Comparison of ENCODE assay signal across 25 mouse cellular contexts in the genomic region with DNA sequence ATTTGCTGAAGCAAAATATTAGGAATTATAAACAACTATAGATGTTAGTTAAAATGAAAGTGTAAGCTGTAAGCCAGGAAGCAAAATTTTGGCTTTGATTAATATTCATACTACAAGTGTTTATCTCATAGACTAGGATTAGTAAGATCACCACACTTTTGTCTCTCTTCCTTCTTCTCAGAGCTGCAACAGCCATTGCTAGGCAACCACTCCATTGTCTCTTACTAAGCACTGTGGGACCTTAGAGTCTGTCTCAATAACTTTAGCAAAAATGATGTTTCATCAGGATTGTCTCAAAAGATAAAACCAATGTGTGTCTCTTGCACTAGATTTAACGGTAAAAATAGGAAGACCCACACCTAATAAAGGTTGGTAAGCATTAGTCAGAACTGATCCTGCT.
"Had no signal": no experiment of that assay in that cellular context is flagged by ENCODE, and none has a peak within 500 bp of the region (broad histone marks: within the 10 kb centered on the region; RNA-seq: fewer than 3 reads in every experiment).

No protein-coding gene starts in this region.

- H3K27ac ChIP-seq: heart, adult 2 months; heart, embryonic 13.5 days; heart, embryonic 15.5 days; hindbrain, embryonic 13.5 days; hindbrain, embryonic 15.5 days; hindbrain, postnatal 0 days; kidney, embryonic 15.5 days; kidney, postnatal 0 days; limb, embryonic 13.5 days; limb, embryonic 15.5 days had no signal

- H3K9ac ChIP-seq: heart, embryonic 13.5 days; heart, embryonic 15.5 days; hindbrain, embryonic 13.5 days; hindbrain, embryonic 15.5 days; kidney, embryonic 15.5 days; limb, embryonic 13.5 days; limb, embryonic 15.5 days had no signal

- DNase-seq: gastrocnemius, postnatal 14 days; gastrocnemius, postnatal 36 days; heart, adult 11 months; heart, adult 2 months; heart, postnatal 14 days; heart, postnatal 36 days; kidney, adult 11 months; kidney, adult 2 months; kidney, adult 9 months; kidney, postnatal 14 days; kidney, postnatal 36 days; layer of hippocampus, adult 9-11 months; layer of hippocampus, postnatal 36 days; left cerebral cortex, postnatal 4 days had no signal

- H3K4me2 ChIP-seq: heart, embryonic 11.5 days; heart, embryonic 13.5 days; heart, embryonic 15.5 days; hindbrain, embryonic 13.5 days; hindbrain, embryonic 15.5 days; kidney, embryonic 15.5 days; limb, embryonic 13.5 days; limb, embryonic 15.5 days had no signal

- ATAC-seq: hindbrain, postnatal 0 days; intestine, embryonic 16.5 days had no signal

- H3K4me3 ChIP-seq: heart, adult 2 months; heart, embryonic 13.5 days; heart, embryonic 15.5 days; hindbrain, embryonic 13.5 days; hindbrain, embryonic 15.5 days; kidney, embryonic 15.5 days; limb, embryonic 13.5 days; limb, embryonic 15.5 days had no signal

- H3K36me3 ChIP-seq: heart, embryonic 13.5 days; heart, embryonic 15.5 days; hindbrain, embryonic 13.5 days; hindbrain, embryonic 15.5 days; kidney, embryonic 15.5 days; limb, embryonic 13.5 days; limb, embryonic 15.5 days had no signal

- H3K27me3 ChIP-seq: heart, embryonic 13.5 days; heart, embryonic 15.5 days; hindbrain, embryonic 13.5 days; hindbrain, embryonic 15.5 days; kidney, embryonic 15.5 days; limb, embryonic 13.5 days; limb, embryonic 15.5 days had no signal

- H3K9me3 ChIP-seq: heart, embryonic 13.5 days; heart, embryonic 15.5 days; hindbrain, embryonic 13.5 days; hindbrain, embryonic 15.5 days; kidney, embryonic 15.5 days; limb, embryonic 13.5 days; limb, embryonic 15.5 days had no signal

- H3K4me1 ChIP-seq: heart, embryonic 13.5 days; heart, embryonic 15.5 days; hindbrain, embryonic 13.5 days; hindbrain, embryonic 15.5 days; kidney, embryonic 15.5 days; limb, embryonic 13.5 days; limb, embryonic 15.5 days had no signal
